Mouse (Mus musculus): ENCODE results near the gene Dpf2. TPM values are rescaled to one million over a fixed set of nuclear protein-coding genes. Genes with fewer than 3 reads are reported as not detected.

The Dpf2 gene
- polyA plus RNA-seq, 1 experiment, result not detected

DNA sequence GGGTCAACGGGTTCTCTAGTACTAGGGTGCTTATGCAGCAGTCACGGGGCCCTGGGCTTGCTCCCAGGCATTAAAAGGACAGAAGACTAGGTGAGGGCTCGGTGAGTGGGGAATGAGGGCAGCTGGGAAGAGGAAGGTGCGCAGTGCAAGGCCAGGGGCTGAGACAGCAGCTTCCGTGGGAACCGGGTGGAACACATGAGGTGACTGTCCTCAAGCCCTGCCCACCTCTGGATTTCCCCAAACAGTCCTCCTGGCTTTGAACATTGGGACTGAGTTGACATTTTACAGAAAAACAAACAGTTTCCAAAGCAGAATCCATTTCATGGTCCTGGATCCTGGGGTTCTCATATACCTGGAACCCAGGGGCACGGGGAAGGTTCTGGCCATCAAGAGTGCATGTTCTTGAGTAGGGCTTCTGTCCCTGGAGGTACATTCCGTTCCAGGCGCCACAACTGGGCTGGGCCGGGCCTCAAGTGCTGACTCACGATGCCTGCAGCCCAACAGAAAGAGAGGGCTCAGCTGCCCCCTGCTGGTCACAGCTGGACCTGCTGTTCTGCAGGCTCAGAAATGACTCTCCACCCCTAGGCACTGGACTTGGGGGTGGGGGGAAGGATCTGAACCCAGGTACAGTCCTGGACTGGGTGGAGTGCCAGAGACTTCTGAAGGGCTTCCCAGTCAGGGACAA is 62.8 kb downstream of the Dpf2 start:
- H3K4me3 ChIP-seq (ENCODE audit: insufficient read depth, low read depth, low read length), result no peak overlapping the region
- 23% methylated on average over 11 of the region's 11 CpGs for WGBS
- peak overlapping the region; percentile 97 for H3K27ac ChIP-seq (ENCODE audit: insufficient read depth, low read depth, low read length)
- H3K4me1 ChIP-seq (ENCODE audit: control insufficient read depth, insufficient read depth, low read length), result peaks cover 45% of the 10 kb centered on the region
- TF ChIP-seq POLR2A (IDR thresholded peaks at IDR 0.05; ENCODE audit: insufficient read depth, low read depth, low read length) (no peak), CTCF (IDR thresholded peaks at IDR 0.05; ENCODE audit: insufficient read depth, low read depth, low read length) (peak; percentile 98)

DNA sequence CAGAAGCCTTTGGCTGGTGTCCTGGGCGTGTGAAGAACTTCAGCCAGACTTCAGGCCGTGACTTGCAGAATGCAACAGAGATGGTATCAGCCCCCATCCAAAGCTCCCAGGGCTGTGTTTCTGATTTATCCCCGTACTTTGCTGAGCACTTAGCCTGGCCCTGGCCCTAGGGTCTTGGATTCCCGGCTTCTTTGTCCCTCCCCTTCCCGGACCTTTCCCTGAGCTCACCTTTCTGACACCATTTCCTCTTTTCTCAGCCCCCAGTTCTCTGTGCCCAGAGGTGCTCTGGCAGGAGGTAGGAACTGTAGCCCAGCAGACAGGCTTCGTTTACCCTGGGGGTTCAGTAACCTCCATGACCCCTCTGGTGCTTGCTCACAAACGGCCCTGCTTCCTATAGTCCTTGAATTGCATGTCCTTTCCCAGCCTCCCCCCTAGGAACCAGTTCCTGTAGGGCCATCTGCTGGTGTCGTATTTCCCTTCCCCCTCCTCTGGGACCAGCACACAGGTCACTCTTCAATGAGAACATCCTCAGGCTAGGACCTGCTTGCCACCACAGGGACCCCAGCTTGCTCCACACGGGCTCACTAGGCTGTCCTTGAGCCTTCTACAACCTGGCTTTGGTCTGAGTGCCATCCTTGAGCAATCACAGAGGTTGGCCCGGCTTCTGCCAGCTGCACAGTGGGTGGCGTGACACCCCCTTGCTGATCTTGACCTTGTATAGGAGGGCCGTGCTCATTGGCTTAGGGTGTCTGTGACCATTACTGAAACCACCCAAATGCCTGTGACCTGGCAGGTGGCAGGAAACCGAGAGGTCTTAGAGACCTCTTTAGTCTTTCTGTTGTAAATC is 63.8 kb downstream of the Dpf2 start:
- H3K27ac ChIP-seq (ENCODE audit: insufficient read depth, low read depth, low read length), result peak overlapping the region; percentile 97
- H3K4me1 ChIP-seq (ENCODE audit: control insufficient read depth, insufficient read depth, low read length), result peaks cover 54% of the 10 kb centered on the region
- WGBS, result 38% methylated on average over 13 of the region's 13 CpGs
- TF ChIP-seq POLR2A (IDR thresholded peaks at IDR 0.05; ENCODE audit: insufficient read depth, low read depth, low read length) (no peak), CTCF (IDR thresholded peaks at IDR 0.05; ENCODE audit: insufficient read depth, low read depth, low read length) (no peak)
- peak overlapping the region; percentile 38 for H3K4me3 ChIP-seq (ENCODE audit: insufficient read depth, low read depth, low read length)

DNA sequence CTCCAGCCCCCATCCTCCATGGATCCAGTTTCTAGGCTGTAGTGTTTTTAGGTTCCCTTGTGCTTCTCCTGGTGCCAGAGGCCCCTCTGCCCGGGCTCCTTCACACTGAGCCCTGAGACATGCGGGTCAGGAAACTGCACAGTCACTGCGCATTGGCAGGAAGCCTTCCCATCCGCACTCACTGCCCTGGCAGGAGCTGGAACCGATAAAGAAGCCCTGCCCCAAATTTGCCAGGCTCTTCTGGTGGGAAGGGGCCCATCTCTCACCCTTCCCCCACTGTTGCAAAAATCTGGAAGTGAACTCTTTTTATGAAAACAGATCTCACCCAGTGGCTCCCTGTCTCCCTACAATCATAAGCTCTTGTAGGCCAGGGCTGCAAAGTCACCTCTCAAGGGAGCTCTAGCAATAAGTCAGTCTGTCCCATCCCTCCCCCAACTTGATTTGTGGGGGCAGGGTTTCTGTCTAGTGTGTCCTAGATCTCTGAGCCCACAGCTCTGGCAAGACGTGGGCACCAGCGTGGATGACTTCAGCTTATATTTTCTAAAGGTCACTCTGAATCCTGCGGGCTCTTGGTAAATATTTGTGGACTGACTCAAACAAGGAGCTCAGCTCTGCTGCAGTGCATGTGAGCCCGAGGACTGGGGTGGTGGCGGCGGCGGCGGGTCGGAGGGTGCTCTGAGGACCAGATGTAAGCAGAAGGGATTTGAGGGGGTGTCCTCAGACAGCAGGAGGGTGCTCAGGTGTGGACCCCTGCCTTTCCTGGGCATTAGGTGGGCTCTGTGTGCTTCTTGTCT is 64.6 kb downstream of the Dpf2 start:
- Histone ChIP-seq H3K27ac (ENCODE audit: insufficient read depth, low read depth, low read length) (peak overlapping the region; percentile 97), H3K4me3 (ENCODE audit: insufficient read depth, low read depth, low read length) (peak overlapping the region; percentile 38), H3K4me1 (ENCODE audit: control insufficient read depth, insufficient read depth, low read length) (peaks cover 62% of the 10 kb centered on the region)
- 15% methylated on average over 14 of the region's 14 CpGs for WGBS
- TF ChIP-seq POLR2A (IDR thresholded peaks at IDR 0.05; ENCODE audit: insufficient read depth, low read depth, low read length), result no peak
- TF ChIP-seq CTCF (IDR thresholded peaks at IDR 0.05; ENCODE audit: insufficient read depth, low read depth, low read length), result no peak

DNA sequence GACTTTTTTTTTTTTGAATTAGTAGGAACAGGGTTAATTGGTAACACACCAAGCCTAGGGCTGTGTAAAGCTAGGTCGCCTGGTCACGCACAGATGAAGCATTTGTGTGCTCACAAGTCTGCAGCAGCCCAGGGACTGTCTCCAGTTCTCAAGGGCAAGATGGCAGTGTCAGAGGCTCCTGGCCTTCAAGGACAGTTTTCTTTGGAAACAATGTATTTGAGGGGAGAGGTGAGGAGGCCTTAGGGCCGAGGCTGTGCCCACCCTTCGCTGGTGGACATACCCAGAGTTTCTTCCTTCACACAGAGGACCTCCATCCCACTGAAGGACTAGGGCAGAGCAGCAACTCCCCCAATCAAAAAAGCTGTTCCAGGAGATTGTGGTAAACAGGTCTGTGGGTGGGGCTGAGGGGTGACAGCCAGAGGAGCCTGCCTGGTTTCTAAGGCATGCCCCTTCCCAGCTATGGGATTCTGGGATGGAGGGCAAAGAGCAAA is 65.5 kb downstream of the Dpf2 start:
- TF ChIP-seq POLR2A (IDR thresholded peaks at IDR 0.05; ENCODE audit: insufficient read depth, low read depth, low read length), result no peak
- Histone ChIP-seq H3K4me1 (ENCODE audit: control insufficient read depth, insufficient read depth, low read length) (peaks cover 67% of the 10 kb centered on the region), H3K27ac (ENCODE audit: insufficient read depth, low read depth, low read length) (peak overlapping the region; percentile 97), H3K4me3 (ENCODE audit: insufficient read depth, low read depth, low read length) (peak overlapping the region; percentile 4; the same call in 1 of the 2 replicates)
- 24% methylated on average over 4 of the region's 4 CpGs for WGBS

DNA sequence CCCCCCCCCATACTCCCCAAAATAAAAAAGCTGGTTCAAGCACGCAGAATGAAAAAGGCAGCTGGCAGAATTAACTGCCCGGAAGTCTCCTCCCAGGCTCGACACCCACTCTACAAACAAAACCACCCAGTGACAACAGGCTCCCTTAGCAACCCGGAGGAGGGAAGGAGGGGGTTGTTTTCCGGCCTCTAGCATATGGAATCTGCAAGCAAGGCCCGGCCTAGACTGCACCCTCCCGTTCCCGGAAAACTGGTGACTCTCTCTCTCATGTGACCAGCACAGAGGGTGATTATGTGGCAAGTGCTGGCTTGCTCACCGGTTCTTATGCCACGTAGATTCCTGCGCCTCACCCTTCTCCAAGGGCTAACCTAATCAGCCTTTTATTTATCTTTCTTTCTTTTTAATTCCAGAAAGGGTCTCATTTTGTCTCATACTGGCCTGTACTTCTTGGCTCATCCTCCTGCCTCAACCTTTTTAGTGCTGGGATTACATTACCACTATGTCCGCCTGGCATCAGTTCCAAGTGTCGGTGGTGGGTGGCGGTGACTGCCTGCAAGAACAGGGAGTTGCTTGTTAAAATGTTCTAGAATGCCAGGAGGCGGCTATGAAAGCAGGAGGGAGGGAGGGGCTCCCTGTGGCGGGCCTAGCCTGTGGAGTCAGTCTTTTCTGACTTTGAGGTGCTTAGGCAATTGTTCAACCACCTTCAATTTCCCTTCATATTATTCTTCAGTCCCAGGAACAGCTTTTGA is 66.1 kb downstream of the Dpf2 start:
- peak overlapping the region; percentile 97 for H3K27ac ChIP-seq (ENCODE audit: insufficient read depth, low read depth, low read length)
- peak overlapping the region; percentile 44 for H3K4me3 ChIP-seq (ENCODE audit: insufficient read depth, low read depth, low read length)
- WGBS, result 1% methylated on average over 16 of the region's 16 CpGs
- peaks cover 68% of the 10 kb centered on the region for H3K4me1 ChIP-seq (ENCODE audit: control insufficient read depth, insufficient read depth, low read length)
- TF ChIP-seq POLR2A (IDR thresholded peaks at IDR 0.05; ENCODE audit: insufficient read depth, low read depth, low read length), result no peak
- TF ChIP-seq CTCF (IDR thresholded peaks at IDR 0.05; ENCODE audit: insufficient read depth, low read depth, low read length), result no peak

Other genes starting within 250 kb of the Dpf2 start
- not detected in 2 replicates for gene Sipa1, start 249.3 kb downstream of the Dpf2 start, polyA plus RNA-seq (2012; ENCODE audit: insufficient read depth, insufficient read length, low replicate concordance, missing spikeins)
- not detected in 2 replicates for gene Map3k11, start 224.3 kb downstream of the Dpf2 start, polyA plus RNA-seq (2012; ENCODE audit: insufficient read depth, insufficient read length, low replicate concordance, missing spikeins)
- not detected in 2 replicates for gene Pcnx3, start 224.1 kb downstream of the Dpf2 start, polyA plus RNA-seq (2012; ENCODE audit: insufficient read depth, insufficient read length, low replicate concordance, missing spikeins)
- gene Kcnk7, start 208.6 kb downstream of the Dpf2 start, polyA plus RNA-seq (2012; ENCODE audit: insufficient read depth, insufficient read length, low replicate concordance, missing spikeins), result not detected in 2 replicates
- gene Ehbp1l1, start 186.7 kb downstream of the Dpf2 start, polyA plus RNA-seq (2012; ENCODE audit: insufficient read depth, insufficient read length, low replicate concordance, missing spikeins), result not detected in 2 replicates
- not detected in 2 replicates for gene Fam89b, start 183.4 kb downstream of the Dpf2 start, polyA plus RNA-seq (2012; ENCODE audit: insufficient read depth, insufficient read length, low replicate concordance, missing spikeins)
- not detected in 2 replicates for gene Ltbp3, start 172.1 kb downstream of the Dpf2 start, polyA plus RNA-seq (2012; ENCODE audit: insufficient read depth, insufficient read length, low replicate concordance, missing spikeins)
- not detected in 2 replicates for gene Scyl1, start 141.6 kb downstream of the Dpf2 start, polyA plus RNA-seq (2012; ENCODE audit: insufficient read depth, insufficient read length, low replicate concordance, missing spikeins)
- gene Frmd8, start 37.7 kb downstream of the Dpf2 start, polyA plus RNA-seq (2012; ENCODE audit: insufficient read depth, insufficient read length, low replicate concordance, missing spikeins), result not detected in 2 replicates
- gene Slc25a45, start 35.2 kb downstream of the Dpf2 start, polyA plus RNA-seq (2012; ENCODE audit: insufficient read depth, insufficient read length, low replicate concordance, missing spikeins), result not detected in 2 replicates
- gene Tigd3, start 18.9 kb downstream of the Dpf2 start, polyA plus RNA-seq (2012; ENCODE audit: insufficient read depth, insufficient read length, low replicate concordance, missing spikeins), result not detected in 2 replicates
- not detected in 2 replicates for gene Cdc42ep2, start 11.8 kb upstream of the Dpf2 start, polyA plus RNA-seq (2012; ENCODE audit: insufficient read depth, insufficient read length, low replicate concordance, missing spikeins)
- not detected in 2 replicates for gene Pola2, start 51.2 kb upstream of the Dpf2 start, polyA plus RNA-seq (2012; ENCODE audit: insufficient read depth, insufficient read length, low replicate concordance, missing spikeins)
- gene Slc22a20, start 73.1 kb upstream of the Dpf2 start, polyA plus RNA-seq (2012; ENCODE audit: insufficient read depth, insufficient read length, low replicate concordance, missing spikeins), result not detected in 2 replicates
- gene Capn1, start 102.9 kb upstream of the Dpf2 start, polyA plus RNA-seq (2012; ENCODE audit: insufficient read depth, insufficient read length, low replicate concordance, missing spikeins), result not detected in 2 replicates
- gene Syvn1, start 133.6 kb upstream of the Dpf2 start, polyA plus RNA-seq (2012; ENCODE audit: insufficient read depth, insufficient read length, low replicate concordance, missing spikeins), result not detected in 2 replicates
- not detected in 2 replicates for gene Mrpl49, start 144.8 kb upstream of the Dpf2 start, polyA plus RNA-seq (2012; ENCODE audit: insufficient read depth, insufficient read length, low replicate concordance, missing spikeins)
- gene Fau, start 144.8 kb upstream of the Dpf2 start, polyA plus RNA-seq (2012; ENCODE audit: insufficient read depth, insufficient read length, low replicate concordance, missing spikeins), result 1,126 and 1,387 TPM in 2 replicates
- not detected in 2 replicates for gene Znhit2, start 148.2 kb upstream of the Dpf2 start, polyA plus RNA-seq (2012; ENCODE audit: insufficient read depth, insufficient read length, low replicate concordance, missing spikeins)
- gene Tm7sf2, start 155.4 kb upstream of the Dpf2 start, polyA plus RNA-seq (2012; ENCODE audit: insufficient read depth, insufficient read length, low replicate concordance, missing spikeins), result not detected in 2 replicates
- not detected in 2 replicates for gene Vps51, start 164.2 kb upstream of the Dpf2 start, polyA plus RNA-seq (2012; ENCODE audit: insufficient read depth, insufficient read length, low replicate concordance, missing spikeins)
- not detected in 2 replicates for gene Tmem262, start 167.0 kb upstream of the Dpf2 start, polyA plus RNA-seq (2012; ENCODE audit: insufficient read depth, insufficient read length, low replicate concordance, missing spikeins)
- not detected in 2 replicates for gene Gm28374, start 169.2 kb upstream of the Dpf2 start, polyA plus RNA-seq (2012; ENCODE audit: insufficient read depth, insufficient read length, low replicate concordance, missing spikeins)
- not detected in 2 replicates for gene Zfpl1, start 171.9 kb upstream of the Dpf2 start, polyA plus RNA-seq (2012; ENCODE audit: insufficient read depth, insufficient read length, low replicate concordance, missing spikeins)
- not detected in 2 replicates for gene Cdca5, start 172.0 kb upstream of the Dpf2 start, polyA plus RNA-seq (2012; ENCODE audit: insufficient read depth, insufficient read length, low replicate concordance, missing spikeins)
- not detected in 2 replicates for gene AC131692.1, start 181.4 kb upstream of the Dpf2 start, polyA plus RNA-seq (2012; ENCODE audit: insufficient read depth, insufficient read length, low replicate concordance, missing spikeins)
- gene Naaladl1, start 192.8 kb upstream of the Dpf2 start, polyA plus RNA-seq (2012; ENCODE audit: insufficient read depth, insufficient read length, low replicate concordance, missing spikeins), result not detected in 2 replicates
- not detected in 2 replicates for gene Sac3d1, start 205.6 kb upstream of the Dpf2 start, polyA plus RNA-seq (2012; ENCODE audit: insufficient read depth, insufficient read length, low replicate concordance, missing spikeins)
- not detected in 2 replicates for gene Snx15, start 215.3 kb upstream of the Dpf2 start, polyA plus RNA-seq (2012; ENCODE audit: insufficient read depth, insufficient read length, low replicate concordance, missing spikeins)
- not detected in 2 replicates for gene Batf2, start 228.0 kb upstream of the Dpf2 start, polyA plus RNA-seq (2012; ENCODE audit: insufficient read depth, insufficient read length, low replicate concordance, missing spikeins)
- gene Arl2, start 228.5 kb upstream of the Dpf2 start, polyA plus RNA-seq (2012; ENCODE audit: insufficient read depth, insufficient read length, low replicate concordance, missing spikeins), result not detected in 2 replicates

All from olfactory bulb, adult 2 months (tissue).